Mouse (Mus musculus): ENCODE results near the gene Mknk2.
A peak's percentile ranks its signal among the peaks of the same experiment; 100 is the strongest.

The Mknk2 gene

GRCm38 (mm10) chr10:80670531-80670930 lies 7.4 kb downstream of the Mknk2 start:
- no peak for DNase-seq (ENCODE audit: low read depth, low spot score)

- DNase-seq (ENCODE audit: low read depth, low spot score), result no peak
These were observed 8.0 kb downstream of the Mknk2 start for GRCm38 (mm10) chr10:80669737-80670485.

GRCm38 (mm10) chr10:80669018-80669417 lies 8.9 kb downstream of the Mknk2 start:
- DNase-seq (ENCODE audit: low read depth, low spot score), result no peak

GRCm38 (mm10) chr10:80668614-80669013 lies 9.3 kb downstream of the Mknk2 start:
- no peak for DNase-seq (ENCODE audit: low read depth, low spot score)

- no peak for DNase-seq (ENCODE audit: low read depth, low spot score)
These were observed 11.0 kb downstream of the Mknk2 start for GRCm38 (mm10) chr10:80666837-80667412.

GRCm38 (mm10) chr10:80665981-80666733 lies 11.8 kb downstream of the Mknk2 start:
- no peak for DNase-seq (ENCODE audit: low read depth, low spot score)

- no peak for DNase-seq (ENCODE audit: low read depth, low spot score)
These were observed 12.5 kb downstream of the Mknk2 start for GRCm38 (mm10) chr10:80665459-80665858.

GRCm38 (mm10) chr10:80665016-80665380 lies 12.9 kb downstream of the Mknk2 start:
- DNase-seq (ENCODE audit: low read depth, low spot score), result no peak

- DNase-seq (ENCODE audit: low read depth, low spot score), result peak; percentile 51
These were observed 13.5 kb downstream of the Mknk2 start for GRCm38 (mm10) chr10:80664197-80665015.

GRCm38 (mm10) chr10:80663485-80664196 lies 14.3 kb downstream of the Mknk2 start:
- peak; percentile 81 for DNase-seq (ENCODE audit: low read depth, low spot score)

- peak; percentile 88 for DNase-seq (ENCODE audit: low read depth, low spot score)
These were observed 16.8 kb downstream of the Mknk2 start for GRCm38 (mm10) chr10:80661149-80661548.

GRCm38 (mm10) chr10:80659213-80659612 lies 18.7 kb downstream of the Mknk2 start:
- DNase-seq (ENCODE audit: low read depth, low spot score), result peak; percentile 74

- peak; percentile 68 for DNase-seq (ENCODE audit: low read depth, low spot score)
These were observed 19.1 kb downstream of the Mknk2 start for GRCm38 (mm10) chr10:80658841-80659202.

GRCm38 (mm10) chr10:80658194-80658840 lies 19.6 kb downstream of the Mknk2 start:
- no peak for DNase-seq (ENCODE audit: low read depth, low spot score)

- no peak for DNase-seq (ENCODE audit: low read depth, low spot score)
These were observed 20.9 kb downstream of the Mknk2 start, which contains the start of gene Btbd2 for GRCm38 (mm10) chr10:80656863-80657623. Btbd2 (minus strand) TSS chr10:80657071.

GRCm38 (mm10) chr10:80656130-80656862 lies 21.6 kb downstream of the Mknk2 start:
- DNase-seq (ENCODE audit: low read depth, low spot score), result peak; percentile 94

- no peak for DNase-seq (ENCODE audit: low read depth, low spot score)
These were observed 22.3 kb downstream of the Mknk2 start for GRCm38 (mm10) chr10:80655406-80656129.

- DNase-seq (ENCODE audit: low read depth, low spot score), result no peak
These were observed 23.0 kb downstream of the Mknk2 start for GRCm38 (mm10) chr10:80654866-80655265.

Data from A20 (cell line).